Mouse (Mus musculus) CD4-positive, CD25-positive, alpha-beta regulatory T cell, adult 2 months (primary cell): Measurements from ENCODE around the gene Tmtc4.
A peak's percentile ranks its signal among the peaks of the same experiment; 100 is the strongest.

ENCODE experiments used
- DNase-seq: peaks from one replicate; pipeline ENCODE4 v3.0.0-alpha.2; 2012; ENCODE audit warnings: low read depth, low spot score

Tmtc4 gene

GRCm38 (mm10) chr14:122983226-122984215 lies at the start of gene Tmtc4:
Gene Tmtc4 (minus strand): TSS chr14:122984035.
- DNase-seq = peak; percentile 97

- DNase-seq = no peak
These were observed 48.6 kb upstream of the Tmtc4 start for GRCm38 (mm10) chr14:123032435-123032834.

- DNase-seq = no peak
These were observed 44.0 kb upstream of the Tmtc4 start for GRCm38 (mm10) chr14:123027876-123028275.

- no peak for DNase-seq
These were observed 39.1 kb upstream of the Tmtc4 start for GRCm38 (mm10) chr14:123022981-123023380.

GRCm38 (mm10) chr14:123016310-123016709 lies 32.5 kb upstream of the Tmtc4 start:
- no peak for DNase-seq

GRCm38 (mm10) chr14:123015687-123016086 lies 31.9 kb upstream of the Tmtc4 start:
- no peak for DNase-seq

GRCm38 (mm10) chr14:123009108-123010018 lies 25.5 kb upstream of the Tmtc4 start:
- DNase-seq = no peak

GRCm38 (mm10) chr14:123008672-123009071 lies 24.8 kb upstream of the Tmtc4 start:
- no peak for DNase-seq

GRCm38 (mm10) chr14:123003715-123004114 lies 19.9 kb upstream of the Tmtc4 start:
- DNase-seq = no peak

- peak; percentile 65 for DNase-seq
These were observed 17.6 kb upstream of the Tmtc4 start for GRCm38 (mm10) chr14:123001391-123001790.

- DNase-seq = peak; percentile 73
These were observed 13.6 kb upstream of the Tmtc4 start for GRCm38 (mm10) chr14:122997465-122997864.

GRCm38 (mm10) chr14:122993935-122994334 lies 10.1 kb upstream of the Tmtc4 start:
- no peak for DNase-seq

GRCm38 (mm10) chr14:122992937-122993336 lies 9.1 kb upstream of the Tmtc4 start:
- peak; percentile 50 for DNase-seq

- no peak for DNase-seq
These were observed 6.8 kb upstream of the Tmtc4 start for GRCm38 (mm10) chr14:122990521-122991052.

GRCm38 (mm10) chr14:122986404-122986803 lies 2.6 kb upstream of the Tmtc4 start:
- peak; percentile 58 for DNase-seq

GRCm38 (mm10) chr14:122982571-122983225 lies 1.1 kb downstream of the Tmtc4 start:
- DNase-seq = peak; percentile 43

- DNase-seq = no peak
These were observed 1.9 kb downstream of the Tmtc4 start for GRCm38 (mm10) chr14:122981831-122982485.

- no peak for DNase-seq
These were observed 5.0 kb downstream of the Tmtc4 start for GRCm38 (mm10) chr14:122978871-122979270.

GRCm38 (mm10) chr14:122977797-122978140 lies 6.1 kb downstream of the Tmtc4 start:
- DNase-seq = no peak

- DNase-seq = no peak
These were observed 6.6 kb downstream of the Tmtc4 start for GRCm38 (mm10) chr14:122977056-122977796.
